Mouse (Mus musculus): ENCODE results near the gene Rchy1.

DNA sequence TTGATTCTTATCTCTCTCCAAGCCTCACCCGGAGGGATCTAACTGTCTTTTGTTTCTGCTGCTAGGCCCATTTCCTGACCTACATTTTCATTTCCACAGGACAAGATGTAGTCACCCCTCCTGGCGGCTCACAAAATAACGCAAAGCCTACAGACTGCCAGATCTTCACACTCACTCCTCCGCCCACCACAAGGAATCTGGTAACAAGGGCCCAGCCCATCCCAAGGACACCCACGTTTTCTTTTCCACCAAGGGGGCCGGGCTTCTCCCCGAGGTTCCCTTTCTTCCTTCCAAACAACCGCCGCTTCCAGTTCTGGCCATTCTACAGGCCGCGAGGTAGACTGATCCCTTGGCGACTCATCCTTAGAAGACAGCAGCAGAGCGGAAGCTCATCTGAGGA lies 31.7 kb upstream of the Rchy1 start:
- TF ChIP-seq CHD2 (IDR thresholded peaks at IDR 0.05; ENCODE audit: low read depth, low read length) (no peak), HCFC1 (IDR thresholded peaks at IDR 0.05; ENCODE audit: borderline replicate concordance, insufficient read depth, low read length) (no peak), MAFK (IDR thresholded peaks at IDR 0.05; ENCODE audit: insufficient read depth, low read depth, low read length) (no peak), ZNF384 (IDR thresholded peaks at IDR 0.05; ENCODE audit: low read depth, low read length) (no peak), ZC3H11A (IDR thresholded peaks at IDR 0.05; ENCODE audit: borderline replicate concordance, low read depth, low read length) (no peak)
